Mouse (Mus musculus): ENCODE results near the gene Rundc1. TPM values are rescaled to one million over a fixed set of nuclear protein-coding genes. Genes with fewer than 3 reads are reported as not detected.
"Not testable (repeated sequence)": the region's sequence is repeated elsewhere in the genome, so short reads cannot be mapped to it uniquely, and the experiment has no call there.

The Rundc1 gene
- total RNA-seq (2017), result 5.2 to 9.8 TPM (median 8.1 TPM) in 3 replicates

DNA sequence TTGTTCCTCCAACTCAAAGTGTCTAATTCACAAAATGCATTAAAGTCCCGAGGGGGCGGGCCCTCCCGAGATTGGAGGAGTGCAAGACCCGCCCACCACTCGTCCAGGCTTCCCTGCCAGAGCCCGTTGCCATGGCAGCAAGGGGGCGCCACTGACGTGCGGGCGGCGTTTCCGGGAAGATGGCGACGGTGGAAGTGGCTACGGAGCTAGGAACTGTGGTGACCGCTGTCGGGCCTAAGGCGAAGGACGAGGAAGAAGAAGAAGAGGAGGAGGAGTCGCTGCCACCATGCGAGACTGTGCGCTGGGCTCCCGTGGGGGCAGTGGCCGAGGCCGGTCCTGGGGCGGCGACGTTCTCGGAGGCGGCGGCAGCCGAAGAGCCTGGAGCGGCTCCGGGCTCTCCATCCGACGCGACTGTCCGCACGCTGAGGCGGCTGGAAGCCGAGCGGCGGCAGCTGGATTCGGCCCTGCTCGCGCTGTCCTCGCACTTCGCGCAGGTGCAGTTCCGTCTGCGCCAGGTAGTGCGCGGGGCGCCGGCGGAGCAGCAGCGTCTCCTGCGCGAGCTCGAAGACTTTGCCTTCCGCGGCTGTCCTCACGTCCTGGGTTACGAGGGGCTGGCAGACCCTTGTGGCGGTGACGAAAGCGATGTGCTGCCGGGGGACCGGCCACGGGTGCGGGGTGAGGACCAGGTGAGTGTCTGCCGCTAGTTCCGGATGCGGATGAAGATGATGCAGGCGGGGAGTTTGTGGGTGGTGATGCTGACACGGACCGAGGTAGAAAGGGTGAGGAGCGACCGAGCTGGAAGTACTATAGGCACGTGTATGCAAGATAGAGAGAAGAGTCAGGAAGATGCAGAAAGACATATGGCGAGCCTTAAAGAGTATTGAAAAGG, at the start of gene Rundc1, which contains the start of gene Ptges3l:
Gene Rundc1 (plus strand): TSS at position 161 of the 889 bp plus-strand sequence.
Gene Ptges3l (minus strand): TSS at position 409 of the 889 bp plus-strand sequence.
- ATAC-seq (replicated peaks; ENCODE audit: insufficient number of reproducible peaks, low FRiP score, low TSS enrichment, poor library complexity, severe bottlenecking), result peak; percentile 99

GRCm38 (mm10) chr11:101378196-101378595, 46.7 kb upstream of the Rundc1 start:
- not testable (repeated sequence) for ATAC-seq (replicated peaks; ENCODE audit: insufficient number of reproducible peaks, low FRiP score, low TSS enrichment, poor library complexity, severe bottlenecking)

- ATAC-seq (replicated peaks; ENCODE audit: insufficient number of reproducible peaks, low FRiP score, low TSS enrichment, poor library complexity, severe bottlenecking), result no peak
These were observed 46.0 kb upstream of the Rundc1 start for GRCm38 (mm10) chr11:101378926-101379325.

GRCm38 (mm10) chr11:101381817-101382216, 43.1 kb upstream of the Rundc1 start:
- no peak for ATAC-seq (replicated peaks; ENCODE audit: insufficient number of reproducible peaks, low FRiP score, low TSS enrichment, poor library complexity, severe bottlenecking)

GRCm38 (mm10) chr11:101395110-101395509, 29.8 kb upstream of the Rundc1 start:
- no peak for ATAC-seq (replicated peaks; ENCODE audit: insufficient number of reproducible peaks, low FRiP score, low TSS enrichment, poor library complexity, severe bottlenecking)

DNA sequence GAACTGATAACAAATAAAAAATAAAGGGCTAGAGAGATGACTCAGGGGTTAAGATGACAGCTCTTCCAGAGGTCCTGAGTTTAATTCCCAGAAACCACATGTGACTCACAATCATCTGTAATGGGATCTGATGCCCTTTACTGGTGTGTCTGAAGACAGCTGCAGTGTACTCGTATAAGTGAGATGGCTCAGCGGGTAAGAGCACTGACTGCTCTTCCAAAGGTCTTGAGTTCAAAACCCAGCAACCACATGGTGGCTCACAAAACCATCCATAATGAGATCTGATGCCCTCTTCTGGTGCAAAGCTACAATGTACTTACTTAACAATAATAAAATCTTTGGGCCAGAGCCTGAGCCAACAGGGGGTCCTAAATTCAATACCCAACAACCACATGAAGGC, 9.6 kb upstream of the Rundc1 start:
- ATAC-seq (replicated peaks; ENCODE audit: insufficient number of reproducible peaks, low FRiP score, low TSS enrichment, poor library complexity, severe bottlenecking), result no peak

GRCm38 (mm10) chr11:101416433-101417100, 8.3 kb upstream of the Rundc1 start:
- ATAC-seq (replicated peaks; ENCODE audit: insufficient number of reproducible peaks, low FRiP score, low TSS enrichment, poor library complexity, severe bottlenecking), result no peak

- ATAC-seq (replicated peaks; ENCODE audit: insufficient number of reproducible peaks, low FRiP score, low TSS enrichment, poor library complexity, severe bottlenecking), result peak; percentile 87
These were observed 7.6 kb upstream of the Rundc1 start, which contains the start of gene Aarsd1 for GRCm38 (mm10) chr11:101417101-101417855. Gene Aarsd1, minus strand, starts transcription at chr11:101417615.

GRCm38 (mm10) chr11:101418991-101419390, 5.9 kb upstream of the Rundc1 start:
- no peak for ATAC-seq (replicated peaks; ENCODE audit: insufficient number of reproducible peaks, low FRiP score, low TSS enrichment, poor library complexity, severe bottlenecking)

DNA sequence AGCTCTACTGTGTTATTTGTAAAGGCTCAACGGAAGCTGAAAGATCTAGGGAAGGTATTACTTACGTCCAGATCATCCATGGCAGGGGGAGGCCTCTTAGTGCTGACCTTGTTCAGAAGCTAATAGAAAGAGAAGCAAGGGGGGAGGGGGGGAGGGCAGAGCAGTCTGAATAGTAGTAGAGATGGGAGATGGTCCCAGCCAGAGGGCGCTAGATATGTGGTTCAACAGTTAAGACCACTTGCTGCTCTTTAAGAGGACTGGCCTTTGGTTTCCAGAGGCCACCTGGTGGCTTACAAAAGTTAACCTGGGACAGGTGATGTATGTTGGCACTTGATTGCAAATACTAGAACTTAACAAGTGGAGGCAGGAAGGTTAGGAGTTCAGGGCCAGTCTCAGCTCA, 5.3 kb upstream of the Rundc1 start:
- no peak for ATAC-seq (replicated peaks; ENCODE audit: insufficient number of reproducible peaks, low FRiP score, low TSS enrichment, poor library complexity, severe bottlenecking)

DNA sequence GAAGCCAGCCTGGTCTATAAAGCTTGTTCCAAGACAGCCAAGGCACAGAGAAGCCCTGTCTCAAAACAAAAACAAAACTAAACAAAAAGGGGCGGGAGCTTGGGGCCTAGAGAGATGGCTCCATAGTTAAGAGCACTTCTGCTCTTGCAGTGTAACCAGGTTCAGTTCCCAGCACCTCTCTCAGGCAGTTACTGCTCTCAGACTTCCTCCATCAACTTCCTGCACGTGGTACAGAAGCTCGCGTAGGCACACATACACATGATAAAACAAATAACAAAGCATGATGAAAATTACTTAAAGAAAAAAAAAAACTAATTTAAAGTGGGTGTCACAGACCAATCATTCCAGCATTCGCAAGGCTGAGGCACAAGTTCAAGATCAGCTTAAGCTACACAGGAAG, 4.7 kb upstream of the Rundc1 start:
- ATAC-seq (replicated peaks; ENCODE audit: insufficient number of reproducible peaks, low FRiP score, low TSS enrichment, poor library complexity, severe bottlenecking), result no peak

DNA sequence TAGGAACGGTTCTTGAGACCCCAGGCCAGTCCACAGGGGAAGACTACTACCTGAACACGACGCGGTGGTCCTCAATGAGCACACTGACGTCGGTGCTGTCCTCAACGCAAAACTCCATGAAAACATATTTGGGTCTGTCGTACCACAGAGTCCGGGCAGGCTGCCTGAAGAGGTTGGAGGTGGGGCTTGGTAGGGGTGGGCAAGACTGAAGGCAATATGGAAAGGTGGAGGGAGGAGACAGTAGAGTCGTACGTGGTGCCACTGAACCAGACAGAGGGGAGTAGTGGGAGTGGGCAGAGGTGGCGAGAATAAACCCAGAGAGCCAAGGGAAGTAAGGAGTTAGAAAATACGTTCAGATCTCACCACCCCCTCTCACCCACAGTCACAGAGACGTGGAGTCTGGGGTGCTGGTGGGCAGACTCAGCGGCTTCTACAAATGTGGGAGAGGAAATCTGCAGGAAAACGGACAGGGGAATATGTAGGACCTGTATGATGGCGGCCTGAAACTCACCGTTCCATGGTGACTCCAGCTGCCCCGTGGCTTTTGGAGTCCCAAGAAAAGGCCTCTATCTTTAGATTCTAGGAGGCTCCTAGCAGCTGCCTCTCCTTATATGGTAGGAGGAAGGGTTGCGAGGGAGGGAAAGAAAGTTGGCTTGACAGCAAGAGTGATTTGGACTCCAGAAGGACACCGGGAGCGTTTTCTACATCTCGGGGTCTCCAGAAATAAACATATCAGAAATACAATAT, 607 bp upstream of the Rundc1 start, which contains the start of gene Gm27029:
Gene Gm27029 (minus strand): TSS at position 692 of the 747 bp plus-strand sequence.
- peak; percentile 8; the same call in 1 of the 2 replicates for ATAC-seq (replicated peaks; ENCODE audit: insufficient number of reproducible peaks, low FRiP score, low TSS enrichment, poor library complexity, severe bottlenecking)

- no peak for ATAC-seq (replicated peaks; ENCODE audit: insufficient number of reproducible peaks, low FRiP score, low TSS enrichment, poor library complexity, severe bottlenecking)
These were observed 1.3 kb downstream of the Rundc1 start for GRCm38 (mm10) chr11:101426165-101426564.

DNA sequence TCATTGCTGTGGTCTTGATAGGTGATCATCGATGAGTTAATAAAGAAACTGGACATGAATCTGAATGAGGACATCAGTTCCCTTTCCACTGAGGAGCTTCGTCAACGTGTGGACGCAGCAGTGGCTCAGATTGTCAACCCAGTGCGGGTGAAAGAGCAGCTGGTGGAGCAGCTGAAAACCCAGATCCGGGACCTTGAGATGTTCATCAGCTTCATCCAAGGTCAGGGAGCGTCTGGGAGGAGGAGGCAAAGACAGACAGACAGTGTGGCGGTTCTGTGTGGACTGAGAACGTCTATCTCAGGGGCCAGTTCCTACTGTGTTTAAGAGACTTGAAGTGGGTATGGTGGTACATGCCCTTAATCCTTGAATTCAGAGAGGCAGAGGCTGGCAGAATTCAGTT, 6.4 kb downstream of the Rundc1 start:
- no peak for ATAC-seq (replicated peaks; ENCODE audit: insufficient number of reproducible peaks, low FRiP score, low TSS enrichment, poor library complexity, severe bottlenecking)

GRCm38 (mm10) chr11:101433396-101433795, 8.5 kb downstream of the Rundc1 start:
- ATAC-seq (replicated peaks; ENCODE audit: insufficient number of reproducible peaks, low FRiP score, low TSS enrichment, poor library complexity, severe bottlenecking), result no peak

- ATAC-seq (replicated peaks; ENCODE audit: insufficient number of reproducible peaks, low FRiP score, low TSS enrichment, poor library complexity, severe bottlenecking), result no peak
These were observed 10.9 kb downstream of the Rundc1 start for GRCm38 (mm10) chr11:101435831-101436230.

GRCm38 (mm10) chr11:101436916-101437315, 12.0 kb downstream of the Rundc1 start:
- no peak for ATAC-seq (replicated peaks; ENCODE audit: insufficient number of reproducible peaks, low FRiP score, low TSS enrichment, poor library complexity, severe bottlenecking)

- ATAC-seq (replicated peaks; ENCODE audit: insufficient number of reproducible peaks, low FRiP score, low TSS enrichment, poor library complexity, severe bottlenecking), result not testable (repeated sequence)
These were observed 13.1 kb downstream of the Rundc1 start for GRCm38 (mm10) chr11:101438006-101438405.

Data from monocyte, adult 5-6 weeks (primary cell).